In the genomic region with DNA sequence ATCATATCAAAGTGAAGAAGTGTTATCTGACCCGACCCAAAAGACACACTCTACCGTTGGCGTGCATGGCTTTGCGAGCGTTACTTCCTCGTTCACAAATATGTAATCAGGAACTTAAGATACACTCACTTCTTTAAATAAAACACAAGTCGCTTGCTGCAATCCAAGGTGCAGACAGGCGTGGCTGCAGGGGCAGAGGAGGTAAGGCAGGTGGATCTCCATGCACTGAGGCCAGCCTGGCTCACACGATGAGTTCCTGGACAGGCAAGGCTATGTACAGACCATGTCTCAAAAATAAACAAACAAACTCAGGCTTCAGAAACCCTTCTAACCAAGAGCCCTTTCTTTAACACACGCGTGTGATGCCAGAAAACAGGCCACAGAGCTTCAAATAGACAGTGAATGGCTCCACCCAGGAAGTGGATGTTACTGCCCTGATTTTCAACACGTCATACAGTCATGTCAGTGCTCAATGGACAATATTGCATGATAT, we compare ENCODE assay signal across 8 mouse cellular contexts. TPM values are rescaled to one million over a fixed set of nuclear protein-coding genes. Genes with fewer than 3 reads are reported as not detected.
A peak's percentile ranks its signal among the peaks of the same experiment; 100 is the strongest.
DNase-seq lines count a peak whose midpoint lies in the region; ATAC-seq lines count a peak whose summit lies in the region.

No protein-coding gene starts in this region.

- no peaks in the 10 kb centered on the region for H3K36me3 ChIP-seq in embryonic facial prominence, embryonic 15.5 days
- no peaks in the 10 kb centered on the region for H3K36me3 ChIP-seq in liver, embryonic 11.5 days (ENCODE audit: control insufficient read depth, insufficient read depth, low read length)
- no peaks in the 10 kb centered on the region for H3K36me3 ChIP-seq in neural tube, embryonic 13.5 days

- peaks cover 56% of the 10 kb centered on the region for H3K4me1 ChIP-seq in embryonic facial prominence, embryonic 15.5 days
- peaks cover 68% of the 10 kb centered on the region for H3K4me1 ChIP-seq in liver, embryonic 11.5 days (replicated peaks; ENCODE audit: control insufficient read depth, insufficient read depth, low read length)
- H3K4me1 ChIP-seq in neural tube, embryonic 13.5 days (replicated peaks) = peaks cover 57% of the 10 kb centered on the region

- 30% methylated on average over 12 of the region's 12 CpGs for WGBS in embryonic facial prominence, embryonic 15.5 days
- WGBS in liver, embryonic 11.5 days = 21% methylated on average over 12 of the region's 12 CpGs
- WGBS in neural tube, embryonic 13.5 days = 63% methylated on average over 12 of the region's 12 CpGs

- H3K27me3 ChIP-seq in embryonic facial prominence, embryonic 15.5 days = no peaks in the 10 kb centered on the region
- H3K27me3 ChIP-seq in liver, embryonic 11.5 days (replicated peaks; ENCODE audit: control insufficient read depth, insufficient read depth, low read length) = no peaks in the 10 kb centered on the region
- H3K27me3 ChIP-seq in neural tube, embryonic 13.5 days = peaks cover 15% of the 10 kb centered on the region

- no peak overlapping the region for H3K27ac ChIP-seq in embryonic facial prominence, embryonic 15.5 days (replicated peaks)
- H3K27ac ChIP-seq in liver, embryonic 11.5 days (ENCODE audit: low read depth, low read length) = peak overlapping the region; percentile 48; the same call in 1 of the 2 replicates
- no peak overlapping the region for H3K27ac ChIP-seq in neural tube, embryonic 13.5 days (replicated peaks)

- H3K4me3 ChIP-seq in embryonic facial prominence, embryonic 15.5 days (replicated peaks) = peak overlapping the region; percentile 81
- peak overlapping the region; percentile 68 for H3K4me3 ChIP-seq in liver, embryonic 11.5 days (ENCODE audit: low read depth, low read length)
- H3K4me3 ChIP-seq in neural tube, embryonic 13.5 days = peak overlapping the region; percentile 65

- DNase-seq in lung, adult 18-20 months = peak; percentile 56 to 66
- no peak for DNase-seq in lung, postnatal 14 days
- no peak for DNase-seq in liver, embryonic 11.5 days (ENCODE audit: low spot score)
- DNase-seq in layer of hippocampus, postnatal 14 days (ENCODE audit: low spot score in 2 of 2) = no peak
- no peak for DNase-seq in kidney, adult 9 months
- DNase-seq in kidney, postnatal 25 days = no peak

- no peak overlapping the region for H3K9ac ChIP-seq in embryonic facial prominence, embryonic 15.5 days
- peak overlapping the region; percentile 34 for H3K9ac ChIP-seq in liver, embryonic 11.5 days (ENCODE audit: low read depth, low read length)
- 0 out of 2 replicates have a peak overlapping the region, but pooled peaks have one; percentile 78 for H3K9ac ChIP-seq in neural tube, embryonic 13.5 days

- no peaks in the 10 kb centered on the region for H3K9me3 ChIP-seq in embryonic facial prominence, embryonic 15.5 days (replicated peaks)
- H3K9me3 ChIP-seq in liver, embryonic 11.5 days (ENCODE audit: control insufficient read depth, low read length) = no peaks in the 10 kb centered on the region
- no peaks in the 10 kb centered on the region for H3K9me3 ChIP-seq in neural tube, embryonic 13.5 days

- H3K4me2 ChIP-seq in embryonic facial prominence, embryonic 15.5 days (replicated peaks) = peak overlapping the region; percentile 71
- H3K4me2 ChIP-seq in liver, embryonic 11.5 days = peak overlapping the region; percentile 97
- peak overlapping the region; percentile 93 for H3K4me2 ChIP-seq in neural tube, embryonic 13.5 days

- ATAC-seq in embryonic facial prominence, embryonic 15.5 days (ENCODE audit: insufficient number of reproducible peaks, low FRiP score, low TSS enrichment, low read depth) = no peak
- ATAC-seq in liver, embryonic 11.5 days (replicated peaks; ENCODE audit: low FRiP score) = no peak
- ATAC-seq in neural tube, embryonic 13.5 days (ENCODE audit: low read depth) = no peak

RNA-seq across cellular contexts. Expression of a gene that starts 2.4 kb away (rescaled TPM):
- 20.3 and 21.0 TPM in 2 replicates for polyA plus RNA-seq in embryonic facial prominence, embryonic 15.5 days (2015; fragmentation: Nextera tagmentation; extraction: Ambion mirVana)
- 14.0 and 15.4 TPM in 2 replicates for polyA plus RNA-seq in liver, embryonic 11.5 days (2014; fragmentation: Nextera tagmentation; extraction: Ambion mirVana)
- 6.2 and 8.0 TPM in 2 replicates for polyA plus RNA-seq in neural tube, embryonic 13.5 days (2015; fragmentation: Nextera tagmentation; extraction: Ambion mirVana)
- 10 to 100 TPM; 12.0 to 12.6 TPM for total RNA-seq in layer of hippocampus, postnatal 14 days (2021)

Comparison
In these comparisons a context has a peak if more than half of its experiments do, and no peak if none do; other contexts are left out.
1. DNase-seq: peak in lung, adult 18-20 months (2 of 2); none in lung, postnatal 14 days (single experiment), liver, embryonic 11.5 days (single experiment), layer of hippocampus, postnatal 14 days (0 of 2), kidney, adult 9 months (single experiment) and kidney, postnatal 25 days (0 of 2).
2. Peak in every context shown above with its lines, with median percentiles within 50 percentile points of each other: H3K4me2 ChIP-seq and H3K4me3 ChIP-seq.